Mouse (Mus musculus) forebrain, embryonic 15.5 days (tissue): ENCODE measurements around the gene Osbpl3. TPM values are rescaled to one million over a fixed set of nuclear protein-coding genes. Genes with fewer than 3 reads are reported as not detected.

Source experiments
- ATAC-seq: fragments of 200-750 bp; cut with Nextera tagmentation; replicated peaks from 2 replicates; pipeline ENCODE4 v1.8.0; 2017; ENCODE audit warnings: mild to moderate bottlenecking, moderate TSS enrichment, moderate library complexity
- H3K27ac ChIP-seq: fragments of 300-500 bp; sonication (generic); replicated peaks from 2 replicates; pipeline ENCODE4 v1.5.1; 2015; ENCODE audit warnings: mild to moderate bottlenecking, inconsistent platforms
- H3K27me3 ChIP-seq: fragments of 300-500 bp; sonication (generic); 2 replicates; pipeline ENCODE4 v1.6.1; 2015; ENCODE audit warnings: inconsistent platforms
- H3K36me3 ChIP-seq: fragments of 300-500 bp; sonication (generic); 2 replicates; pipeline ENCODE4 v1.6.1; 2015; ENCODE audit warnings: mild to moderate bottlenecking, inconsistent platforms
- H3K4me1 ChIP-seq: fragments of 300-500 bp; sonication (generic); 2 replicates; pipeline ENCODE4 v1.6.1; 2015; ENCODE audit warnings: inconsistent platforms
- H3K4me2 ChIP-seq: fragments of 300-500 bp; sonication (generic); replicated peaks from 2 replicates; pipeline ENCODE4 v1.6.1; 2015; ENCODE audit warnings: mild to moderate bottlenecking, inconsistent platforms
- H3K4me3 ChIP-seq: fragments of 300-500 bp; sonication (generic); 2 replicates; pipeline ENCODE4 v1.5.1; 2015; ENCODE audit warnings: mild to moderate bottlenecking, inconsistent platforms
- H3K9ac ChIP-seq: fragments of 300-500 bp; sonication (generic); replicated peaks from 2 replicates; pipeline ENCODE4 v1.6.1; 2015; ENCODE audit warnings: mild to moderate bottlenecking, inconsistent platforms
- H3K9me3 ChIP-seq: fragments of 300-500 bp; sonication (generic); 2 replicates; pipeline ENCODE4 v1.6.1; 2016; ENCODE audit warnings: inconsistent platforms
- WGBS: fragments of 180-500 bp; shearing (Covaris S2); methylation state at CpG from one replicate; pipeline ENCODE4 v1.1.7; 2015; ENCODE audit warnings: mixed read lengths; 5-methylcytosine and 5-hydroxymethylcytosine counted together
- polyA plus RNA-seq: library from polyadenylated mRNA; unstranded; fragments of >200 nt; fragmentation: Nextera tagmentation; extraction: Ambion mirVana; gene quantifications from 2 replicates; pipeline ENCODE4 v1.2.1, GENCODE M21; 2015

The Osbpl3 gene
- 3.6 and 5.0 TPM in 2 replicates for polyA plus RNA-seq

- H3K36me3 ChIP-seq: no peaks in the 10 kb centered on the region
Observed at GRCm38 (mm10) chr6:50455829-50456469, at the start of gene Osbpl3. Gene Osbpl3 (minus strand): TSS chr6:50456201.

GRCm38 (mm10) chr6:50505531-50505930, 49.5 kb upstream of the Osbpl3 start:
- H3K4me3 ChIP-seq: no peak overlapping the region
- H3K4me1 ChIP-seq: no peaks in the 10 kb centered on the region
- WGBS: 92% methylated on average over 5 of the region's 5 CpGs
- H3K36me3 ChIP-seq: no peaks in the 10 kb centered on the region
- H3K27me3 ChIP-seq: no peaks in the 10 kb centered on the region
- no peak for ATAC-seq
- no peak overlapping the region for H3K27ac ChIP-seq
- H3K9me3 ChIP-seq: no peaks in the 10 kb centered on the region
- H3K9ac ChIP-seq: no peak overlapping the region
- no peak overlapping the region for H3K4me2 ChIP-seq

More at GRCm38 (mm10) chr6:50455829-50456469, at the start of gene Osbpl3:
- Histone ChIP-seq H3K27ac (peak within 1 kb of the TSS; percentile 52), H3K27me3 (no peaks in the 10 kb centered on the region), H3K4me3 (peak within 1 kb of the TSS; percentile 63), H3K4me1 (peaks cover 14% of the 10 kb centered on the region; the same call in 1 of the 2 replicates), H3K4me2 (peak within 1 kb of the TSS; percentile 81), H3K9ac (peak within 1 kb of the TSS; percentile 57), H3K9me3 (no peaks in the 10 kb centered on the region)
- WGBS: under 1% methylated on average over 45 of the region's 45 CpGs
- peak; percentile 96 for ATAC-seq

- 90% methylated on average over 5 of the region's 5 CpGs for WGBS
Observed at GRCm38 (mm10) chr6:50504711-50505110, 48.7 kb upstream of the Osbpl3 start.

GRCm38 (mm10) chr6:50503779-50504178, 47.8 kb upstream of the Osbpl3 start:
- Histone ChIP-seq H3K36me3 (no peaks in the 10 kb centered on the region), H3K4me1 (no peaks in the 10 kb centered on the region), H3K27ac (no peak overlapping the region), H3K9me3 (no peaks in the 10 kb centered on the region), H3K4me3 (no peak overlapping the region), H3K27me3 (no peaks in the 10 kb centered on the region), H3K9ac (no peak overlapping the region), H3K4me2 (no peak overlapping the region)
- WGBS: 53% methylated on average over 8 of the region's 8 CpGs
- no peak for ATAC-seq

More at GRCm38 (mm10) chr6:50504711-50505110, 48.7 kb upstream of the Osbpl3 start:
- H3K4me2 ChIP-seq: no peak overlapping the region
- ATAC-seq: no peak
- no peaks in the 10 kb centered on the region for H3K9me3 ChIP-seq
- no peak overlapping the region for H3K4me3 ChIP-seq
- no peaks in the 10 kb centered on the region for H3K4me1 ChIP-seq
- H3K36me3 ChIP-seq: no peaks in the 10 kb centered on the region
- H3K27ac ChIP-seq: no peak overlapping the region
- no peaks in the 10 kb centered on the region for H3K27me3 ChIP-seq
- H3K9ac ChIP-seq: no peak overlapping the region

- no peaks in the 10 kb centered on the region for H3K36me3 ChIP-seq
- WGBS: 77% methylated on average over 4 of the region's 4 CpGs
Observed at GRCm38 (mm10) chr6:50503031-50503430, 47.0 kb upstream of the Osbpl3 start.

GRCm38 (mm10) chr6:50498346-50498745, 42.3 kb upstream of the Osbpl3 start:
- Histone ChIP-seq H3K4me3 (no peak overlapping the region), H3K9ac (no peak overlapping the region)
- 86% methylated on average over 2 of the region's 2 CpGs for WGBS

More at GRCm38 (mm10) chr6:50503031-50503430, 47.0 kb upstream of the Osbpl3 start:
- Histone ChIP-seq H3K4me2 (no peak overlapping the region), H3K4me1 (no peaks in the 10 kb centered on the region), H3K9me3 (no peaks in the 10 kb centered on the region), H3K9ac (no peak overlapping the region), H3K4me3 (no peak overlapping the region), H3K27ac (no peak overlapping the region), H3K27me3 (no peaks in the 10 kb centered on the region)
- no peak for ATAC-seq

GRCm38 (mm10) chr6:50490519-50490918, 34.5 kb upstream of the Osbpl3 start:
- H3K4me1 ChIP-seq: no peaks in the 10 kb centered on the region
- no peaks in the 10 kb centered on the region for H3K36me3 ChIP-seq
- no peak overlapping the region for H3K27ac ChIP-seq
- no peak overlapping the region for H3K9ac ChIP-seq
- H3K4me3 ChIP-seq: no peak overlapping the region
- no peaks in the 10 kb centered on the region for H3K9me3 ChIP-seq
- H3K27me3 ChIP-seq: no peaks in the 10 kb centered on the region
- WGBS: 86% methylated on average over 2 of the region's 2 CpGs
- no peak overlapping the region for H3K4me2 ChIP-seq
- ATAC-seq: no peak

More at GRCm38 (mm10) chr6:50498346-50498745, 42.3 kb upstream of the Osbpl3 start:
- no peak for ATAC-seq
- H3K4me1 ChIP-seq: no peaks in the 10 kb centered on the region
- H3K4me2 ChIP-seq: no peak overlapping the region
- H3K27me3 ChIP-seq: no peaks in the 10 kb centered on the region
- H3K9me3 ChIP-seq: no peaks in the 10 kb centered on the region
- H3K36me3 ChIP-seq: no peaks in the 10 kb centered on the region
- no peak overlapping the region for H3K27ac ChIP-seq

- H3K9me3 ChIP-seq: no peaks in the 10 kb centered on the region
- no peak overlapping the region for H3K27ac ChIP-seq
- H3K4me3 ChIP-seq: no peak overlapping the region
- H3K4me1 ChIP-seq: no peaks in the 10 kb centered on the region
- H3K9ac ChIP-seq: no peak overlapping the region
- H3K36me3 ChIP-seq: no peaks in the 10 kb centered on the region
- H3K27me3 ChIP-seq: no peaks in the 10 kb centered on the region
- no peak overlapping the region for H3K4me2 ChIP-seq
- no peak for ATAC-seq
- WGBS: 61% methylated on average over 9 of the region's 9 CpGs
Observed at GRCm38 (mm10) chr6:50489380-50489779, 33.4 kb upstream of the Osbpl3 start.

- no peaks in the 10 kb centered on the region for H3K9me3 ChIP-seq
- H3K4me1 ChIP-seq: no peaks in the 10 kb centered on the region
- H3K4me2 ChIP-seq: no peak overlapping the region
- no peaks in the 10 kb centered on the region for H3K36me3 ChIP-seq
- H3K27me3 ChIP-seq: no peaks in the 10 kb centered on the region
- no peak for ATAC-seq
- H3K27ac ChIP-seq: no peak overlapping the region
- WGBS: 77% methylated on average over 11 of the region's 11 CpGs
- H3K4me3 ChIP-seq: no peak overlapping the region
- no peak overlapping the region for H3K9ac ChIP-seq
Observed at GRCm38 (mm10) chr6:50486035-50486902, 30.3 kb upstream of the Osbpl3 start.

- H3K9ac ChIP-seq: no peak overlapping the region
- no peaks in the 10 kb centered on the region for H3K4me1 ChIP-seq
- no peak overlapping the region for H3K4me2 ChIP-seq
- ATAC-seq: no peak
- no peaks in the 10 kb centered on the region for H3K27me3 ChIP-seq
- no peak overlapping the region for H3K4me3 ChIP-seq
- H3K27ac ChIP-seq: no peak overlapping the region
- H3K9me3 ChIP-seq: no peaks in the 10 kb centered on the region
- no peaks in the 10 kb centered on the region for H3K36me3 ChIP-seq
- 89% methylated on average over 3 of the region's 3 CpGs for WGBS
Observed at GRCm38 (mm10) chr6:50483426-50483825, 27.4 kb upstream of the Osbpl3 start.

- Histone ChIP-seq H3K27me3 (no peaks in the 10 kb centered on the region), H3K4me3 (no peak overlapping the region), H3K27ac (no peak overlapping the region), H3K36me3 (no peaks in the 10 kb centered on the region), H3K4me1 (no peaks in the 10 kb centered on the region), H3K9me3 (no peaks in the 10 kb centered on the region), H3K9ac (no peak overlapping the region), H3K4me2 (no peak overlapping the region)
- WGBS: 87% methylated on average over 5 of the region's 5 CpGs
- ATAC-seq: no peak
Observed at GRCm38 (mm10) chr6:50481460-50481859, 25.5 kb upstream of the Osbpl3 start.

GRCm38 (mm10) chr6:50466451-50466850, 10.4 kb upstream of the Osbpl3 start:
- Histone ChIP-seq H3K4me1 (no peaks in the 10 kb centered on the region), H3K4me3 (no peak overlapping the region), H3K36me3 (no peaks in the 10 kb centered on the region), H3K27me3 (no peaks in the 10 kb centered on the region), H3K9me3 (no peaks in the 10 kb centered on the region), H3K27ac (no peak overlapping the region), H3K9ac (no peak overlapping the region), H3K4me2 (no peak overlapping the region)
- no peak for ATAC-seq
- 72% methylated on average over 3 of the region's 3 CpGs for WGBS
